Mouse (Mus musculus) gonadal fat pad, adult 2 months (tissue): ENCODE data around the gene Cxcl17. TPM values are rescaled to one million over a fixed set of nuclear protein-coding genes. Genes with fewer than 3 reads are reported as not detected.
"Not testable (repeated sequence)": the region's sequence is repeated elsewhere in the genome, so short reads cannot be mapped to it uniquely, and the experiment has no call there.

Experiments used
- DNase-seq: peaks from one replicate; pipeline ENCODE4 v3.0.0-alpha.2; 2012; ENCODE audit warnings: low read depth
- polyA plus RNA-seq: library from polyadenylated mRNA; depleted of rRNA; stranded (reverse); fragments of >200 nt; gene quantifications from 2 replicates; pipeline ENCODE4 v1.2.3, GENCODE M21; 2012

Cxcl17 gene
- polyA plus RNA-seq, 1 experiment: not detected

DNA sequence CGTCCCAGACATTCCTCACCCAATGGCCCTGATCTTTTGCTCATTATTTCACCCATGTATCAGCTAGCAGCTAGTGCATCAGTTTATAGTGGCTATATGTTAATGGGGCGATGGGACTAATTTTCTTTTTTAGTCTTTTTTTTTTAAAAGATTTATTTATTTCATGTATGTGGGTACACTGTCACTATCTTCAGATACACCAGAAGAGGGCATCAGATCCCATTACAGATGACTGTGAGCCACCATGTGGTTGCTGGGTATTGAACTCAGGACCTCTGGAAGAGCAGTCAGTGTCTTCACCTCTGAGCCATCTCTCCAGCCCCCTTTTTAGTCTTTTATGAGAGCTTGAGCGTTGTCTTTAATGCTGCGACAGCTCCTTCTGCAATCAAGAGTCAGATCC is 13.7 kb upstream of the Cxcl17 start:
- DNase-seq: not testable (repeated sequence)

DNA sequence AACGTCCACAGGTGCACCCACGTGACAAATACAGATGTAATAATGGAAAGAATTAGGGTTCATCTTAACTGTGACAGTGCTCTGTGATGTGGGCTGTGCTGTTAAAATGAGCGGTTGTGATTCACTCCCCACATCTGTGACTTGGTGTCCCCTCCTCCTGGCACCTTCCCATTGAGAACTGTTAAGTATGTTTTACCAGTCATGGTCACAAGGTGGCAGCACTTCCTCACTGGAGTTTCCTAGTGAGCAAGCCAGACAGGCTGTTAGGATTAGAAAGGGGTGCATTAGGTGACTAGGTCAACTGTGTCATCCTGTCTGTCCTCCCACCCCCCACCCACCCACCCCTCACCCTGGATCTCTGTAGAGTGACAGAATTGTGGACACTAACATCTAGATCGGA is 11.7 kb upstream of the Cxcl17 start:
- DNase-seq: no peak

DNA sequence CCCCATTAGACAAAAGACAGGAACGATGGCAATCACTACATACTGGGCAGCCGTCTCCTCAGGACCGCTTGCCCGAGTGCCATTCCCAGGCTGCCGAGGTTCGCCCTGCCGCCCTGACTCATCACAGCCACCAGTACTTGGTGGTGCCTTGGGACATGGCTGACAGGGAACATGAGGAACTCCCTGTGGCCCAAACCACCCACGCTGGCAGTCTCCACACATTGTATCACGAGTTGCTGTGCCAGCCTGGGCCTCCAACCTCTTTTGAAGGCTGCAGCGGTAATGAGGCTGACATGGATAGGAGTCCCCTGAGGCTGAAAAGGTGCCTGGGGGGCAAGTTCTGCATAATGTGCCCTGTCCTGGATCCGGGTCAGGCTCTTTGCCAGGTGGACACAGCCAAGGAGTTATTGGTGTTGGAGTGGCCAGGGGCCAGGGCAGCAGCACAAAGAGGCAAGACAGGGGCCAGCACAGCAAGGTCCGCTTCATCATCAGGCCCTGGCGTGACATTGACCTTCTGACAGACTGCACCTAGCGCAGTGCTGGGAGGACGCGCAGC is 9.7 kb upstream of the Cxcl17 start:
- no peak for DNase-seq

DNA sequence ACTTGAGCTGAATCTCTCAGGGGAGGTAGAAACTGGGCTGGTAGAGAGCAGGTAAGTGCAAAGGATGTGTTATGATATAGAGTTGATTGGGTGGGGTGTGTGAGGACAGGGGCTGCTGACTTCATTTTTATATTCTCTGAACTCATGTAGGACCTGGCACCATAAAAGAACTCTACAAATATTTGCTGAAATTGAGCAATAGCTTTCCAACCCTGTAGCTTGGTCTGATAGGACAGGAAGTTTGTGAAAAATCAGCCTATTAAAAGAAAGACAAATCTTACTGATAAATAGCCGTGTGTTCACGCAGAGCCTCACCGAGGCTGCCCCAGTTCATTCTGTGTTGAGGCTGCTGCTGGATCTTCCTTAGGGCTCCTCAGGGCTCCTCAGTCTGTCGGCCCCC is 7.3 kb upstream of the Cxcl17 start:
- DNase-seq: no peak

DNA sequence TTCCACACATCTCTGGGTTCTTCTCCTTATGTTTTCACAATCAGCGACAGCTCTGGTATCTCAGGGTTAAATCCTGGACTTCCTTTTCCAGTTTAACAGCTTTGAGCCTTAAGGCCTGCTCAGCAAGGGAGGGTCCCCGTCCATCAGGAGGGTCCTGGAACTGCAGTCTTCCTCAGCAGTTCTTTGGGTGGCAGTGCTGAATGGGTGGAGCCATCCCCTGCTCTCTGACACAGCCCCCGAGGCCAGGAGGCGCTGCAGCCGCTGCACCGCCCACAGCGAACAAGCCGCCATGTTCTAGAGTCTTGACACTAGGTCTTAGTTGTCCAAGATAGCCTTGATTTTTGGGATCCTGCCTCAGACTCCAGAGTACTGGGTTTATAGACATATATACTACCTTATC is 6.8 kb upstream of the Cxcl17 start:
- DNase-seq: no peak

DNA sequence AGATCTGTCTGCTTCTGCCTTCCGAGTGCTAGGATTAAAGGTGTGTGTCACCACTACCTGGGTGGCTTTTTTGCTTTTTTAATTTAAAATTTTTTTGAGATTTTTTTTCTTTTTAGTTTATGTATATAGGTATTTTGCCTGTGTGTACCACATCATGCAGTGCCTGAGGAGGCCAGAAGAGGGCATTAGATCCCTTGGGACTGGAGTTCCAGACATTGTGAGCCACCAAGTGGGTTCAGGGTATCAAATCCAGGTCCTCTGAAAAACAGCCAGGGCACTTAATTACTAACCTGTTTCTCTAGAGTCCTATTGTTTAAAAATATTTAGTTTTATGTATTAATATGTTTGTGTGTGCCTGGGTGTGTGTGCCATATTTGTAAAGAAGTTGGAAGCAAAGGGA is 4.9 kb upstream of the Cxcl17 start:
- DNase-seq: no peak

DNA sequence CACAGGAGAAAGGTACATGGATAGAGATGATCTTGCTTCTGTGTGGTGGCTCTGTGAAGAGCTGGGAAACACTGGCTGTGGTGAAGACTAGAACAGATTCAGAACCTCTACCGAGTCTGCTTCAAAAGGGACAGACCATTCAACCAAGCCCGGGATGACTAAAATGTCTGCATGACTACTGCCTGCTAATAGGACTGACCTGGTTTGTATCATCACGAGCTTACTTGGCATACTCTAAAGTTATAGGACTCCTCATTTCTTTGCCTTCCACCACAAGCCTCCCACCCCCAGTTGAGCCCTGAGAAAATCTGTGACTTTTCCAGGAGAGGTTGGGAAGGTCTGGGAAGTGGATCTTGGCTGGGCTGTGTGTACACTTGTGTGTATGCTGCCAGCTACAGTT is 825 bp downstream of the Cxcl17 start:
- DNase-seq: no peak

DNA sequence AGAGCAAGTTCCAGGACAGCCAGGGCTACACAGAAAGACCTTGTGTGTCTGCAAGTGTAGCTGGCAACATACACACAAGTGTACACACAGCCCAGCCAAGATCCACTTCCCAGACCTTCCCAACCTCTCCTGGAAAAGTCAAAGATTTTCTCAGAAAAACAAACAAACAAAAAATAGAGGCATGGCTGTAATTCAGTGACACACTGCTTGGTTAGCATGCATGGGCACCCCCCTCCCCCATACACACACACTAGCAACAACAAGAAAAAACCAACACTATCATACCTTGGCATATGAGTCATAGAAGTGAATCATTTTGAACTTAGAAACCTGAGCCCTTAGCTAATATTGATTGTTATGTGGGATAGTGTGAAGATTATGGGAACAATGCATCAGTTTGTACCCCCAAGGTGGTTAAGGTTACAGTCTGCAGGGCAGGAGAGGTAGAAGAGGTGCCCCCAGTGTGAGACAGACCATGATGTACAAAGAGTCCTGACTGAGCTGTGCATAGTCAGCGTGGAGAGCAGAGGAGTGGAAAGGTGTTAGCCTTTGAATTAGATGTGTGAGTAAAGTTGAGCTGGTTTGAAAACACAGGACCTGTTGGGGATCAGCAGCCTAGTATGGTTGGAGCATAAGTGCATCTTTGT is 1.6 kb downstream of the Cxcl17 start:
- no peak for DNase-seq

DNA sequence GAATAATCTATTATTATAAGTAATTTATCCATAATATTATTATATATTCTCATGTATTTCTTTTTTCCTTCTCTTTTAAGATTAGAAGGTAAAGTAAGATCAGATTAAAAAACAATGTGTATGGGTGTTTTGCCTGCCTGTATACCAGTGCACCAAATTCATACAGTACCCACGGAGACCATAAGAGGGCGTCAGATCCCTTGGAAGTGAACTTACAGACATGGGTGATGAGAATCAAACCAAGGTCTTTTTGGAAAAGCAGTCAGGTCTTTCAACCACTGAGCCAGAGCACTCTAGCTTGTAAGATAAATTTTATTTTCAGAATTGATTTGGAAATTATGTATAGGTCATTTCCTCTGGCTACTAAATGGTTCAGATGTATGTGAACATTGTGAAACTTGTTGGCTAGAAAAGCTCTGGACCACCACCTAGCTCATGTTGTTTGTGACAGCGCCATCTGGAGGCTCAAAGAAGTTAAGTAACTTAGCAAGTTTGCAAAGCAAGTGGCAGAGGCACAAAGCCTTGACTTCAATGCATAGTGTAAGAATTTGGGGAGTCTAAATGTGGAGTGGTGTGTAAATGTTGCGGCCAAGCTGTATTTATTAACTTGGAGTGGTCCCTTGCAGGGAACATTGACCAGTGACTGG is 3.4 kb downstream of the Cxcl17 start:
- no peak for DNase-seq

DNA sequence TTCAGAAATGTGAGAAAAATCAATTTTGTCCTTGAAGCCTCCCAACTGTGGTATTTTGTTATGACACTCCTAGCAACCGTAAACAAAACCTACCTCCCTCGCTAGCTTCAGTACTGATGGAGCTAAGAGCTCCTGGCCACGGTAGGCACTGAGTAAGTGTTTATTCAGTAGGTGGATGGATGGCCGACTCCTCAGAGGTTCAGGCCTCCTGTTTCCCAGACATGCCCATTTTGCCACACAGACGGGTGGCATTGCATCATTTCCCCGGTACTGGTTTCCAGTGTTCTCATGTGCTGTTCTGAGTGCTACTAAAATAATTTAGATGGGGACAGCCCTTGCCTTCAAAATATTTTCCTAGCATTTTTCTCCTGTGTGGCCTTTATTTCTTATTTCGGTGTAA is 6.2 kb downstream of the Cxcl17 start:
- no peak for DNase-seq

DNA sequence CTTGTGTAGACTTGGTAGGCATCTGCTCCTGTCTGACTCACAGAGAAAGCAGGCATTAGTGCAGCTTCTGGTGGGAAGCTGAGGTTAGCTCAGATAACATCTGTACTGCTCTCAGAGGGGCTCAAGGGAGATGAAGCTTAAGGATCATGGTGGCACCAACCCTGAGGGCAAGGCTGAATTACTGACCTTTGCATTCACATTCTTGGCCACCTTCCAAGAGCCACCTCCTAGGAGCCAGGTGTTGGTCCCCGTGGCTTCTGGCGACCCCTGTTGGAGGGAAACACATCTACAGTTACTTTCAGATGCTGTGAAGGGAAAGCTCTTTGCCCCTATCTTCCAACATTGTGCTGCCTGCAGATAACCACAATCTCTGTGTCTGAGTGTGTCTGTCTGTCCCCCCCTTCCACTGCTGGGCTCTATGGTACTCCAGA is 10.0 kb downstream of the Cxcl17 start:
- no peak for DNase-seq

DNA sequence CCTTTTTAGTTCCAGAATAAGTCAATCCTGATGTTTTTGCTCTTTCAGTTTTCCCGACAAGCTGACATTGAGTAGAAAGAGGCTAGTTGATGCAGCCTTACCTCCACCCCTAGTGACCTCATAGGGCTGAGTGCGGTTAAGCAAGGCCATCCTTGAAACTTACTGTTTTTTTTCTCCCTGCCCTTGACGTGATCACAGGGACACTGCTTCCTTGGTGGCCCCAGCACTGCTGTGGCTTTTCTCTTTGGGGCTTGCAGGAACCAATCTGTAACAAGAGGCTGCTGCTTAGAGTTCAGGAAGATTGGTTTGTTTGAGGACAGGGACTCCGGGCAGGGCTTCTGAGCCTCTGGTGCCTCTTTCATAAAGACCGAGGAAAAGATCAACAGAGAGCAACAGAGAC is 10.7 kb downstream of the Cxcl17 start:
- DNase-seq: no peak

DNA sequence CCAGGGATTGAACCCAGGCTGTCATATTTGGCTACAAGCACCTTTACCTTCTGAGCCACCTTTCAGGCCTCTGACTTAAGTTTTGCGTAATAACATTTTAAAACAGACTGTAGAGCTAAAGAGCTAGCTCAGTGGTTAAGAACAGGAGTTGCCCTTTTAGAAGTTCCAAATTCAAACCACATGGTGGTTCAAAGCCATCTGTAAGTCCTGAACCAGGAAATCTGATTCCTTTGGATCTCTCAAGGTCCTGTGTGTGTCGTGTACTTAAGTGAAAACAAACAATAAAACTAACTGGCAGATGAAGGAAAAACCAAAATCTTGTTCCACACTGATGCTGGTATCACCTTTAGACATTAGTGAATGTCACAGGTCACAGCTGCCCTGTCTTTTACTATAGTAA is 11.1 kb downstream of the Cxcl17 start:
- DNase-seq: no peak

DNA sequence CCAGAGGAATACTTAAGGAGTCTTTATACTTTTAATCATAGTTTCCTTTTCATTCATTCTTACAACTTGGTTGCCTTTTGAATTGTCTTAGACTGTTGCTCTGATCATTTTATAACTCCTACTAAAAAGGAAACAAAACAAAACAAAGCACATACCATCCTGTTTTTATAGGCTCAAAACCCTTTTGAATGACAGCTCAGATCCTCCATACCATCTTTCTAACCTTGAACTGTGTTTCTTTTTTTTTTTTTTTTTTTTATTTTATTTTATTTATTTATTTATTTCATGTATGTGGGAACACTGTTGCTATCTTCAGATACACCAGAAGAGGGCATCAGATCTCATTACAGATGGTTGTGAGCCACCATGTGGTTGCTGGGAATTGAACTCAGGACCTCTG is 13.7 kb downstream of the Cxcl17 start:
- DNase-seq: not testable (repeated sequence)

DNA sequence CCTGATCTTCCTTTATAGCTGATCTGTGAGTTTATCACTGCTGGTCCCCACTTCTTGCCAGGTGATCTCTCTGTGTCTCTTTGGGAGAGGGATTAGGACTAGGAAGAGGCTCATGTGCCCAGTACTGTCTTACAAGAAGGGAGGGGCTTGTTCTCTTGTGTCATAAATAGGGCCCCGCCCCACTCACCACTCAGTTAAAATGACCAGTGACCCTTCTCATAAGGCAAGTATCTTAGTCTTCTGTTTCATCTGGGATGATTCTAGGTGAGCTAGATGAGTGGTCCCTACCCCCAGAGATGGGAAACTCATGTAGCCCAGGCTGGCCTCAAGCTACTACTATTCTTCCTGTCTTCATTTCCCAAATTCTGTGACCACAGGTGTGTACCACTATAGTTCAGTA is 14.1 kb downstream of the Cxcl17 start, which contains the start of gene Lipe:
TSS of gene Lipe (minus strand) at position 101 of the 400 bp plus-strand sequence.
- no peak for DNase-seq

DNA sequence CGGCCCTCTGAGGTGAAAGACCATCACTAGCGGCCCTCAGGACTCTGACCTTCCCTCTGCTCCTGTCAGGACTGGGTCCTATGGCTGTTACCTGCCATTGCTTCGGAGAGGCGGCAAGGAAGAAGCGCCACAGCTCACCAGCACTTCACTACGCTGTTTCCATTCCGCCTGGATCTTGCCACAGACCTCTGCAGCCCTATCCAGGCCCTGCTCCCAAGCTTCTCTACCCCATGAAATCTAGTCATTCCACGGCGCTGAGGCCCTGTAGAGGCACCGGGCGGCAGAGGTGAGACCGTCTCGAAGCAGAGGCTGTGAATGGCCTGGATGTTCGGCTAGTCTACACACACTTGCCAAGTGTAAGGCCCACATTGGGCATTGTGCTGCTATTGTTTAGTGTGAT is 16.1 kb downstream of the Cxcl17 start:
- no peak for DNase-seq

DNA sequence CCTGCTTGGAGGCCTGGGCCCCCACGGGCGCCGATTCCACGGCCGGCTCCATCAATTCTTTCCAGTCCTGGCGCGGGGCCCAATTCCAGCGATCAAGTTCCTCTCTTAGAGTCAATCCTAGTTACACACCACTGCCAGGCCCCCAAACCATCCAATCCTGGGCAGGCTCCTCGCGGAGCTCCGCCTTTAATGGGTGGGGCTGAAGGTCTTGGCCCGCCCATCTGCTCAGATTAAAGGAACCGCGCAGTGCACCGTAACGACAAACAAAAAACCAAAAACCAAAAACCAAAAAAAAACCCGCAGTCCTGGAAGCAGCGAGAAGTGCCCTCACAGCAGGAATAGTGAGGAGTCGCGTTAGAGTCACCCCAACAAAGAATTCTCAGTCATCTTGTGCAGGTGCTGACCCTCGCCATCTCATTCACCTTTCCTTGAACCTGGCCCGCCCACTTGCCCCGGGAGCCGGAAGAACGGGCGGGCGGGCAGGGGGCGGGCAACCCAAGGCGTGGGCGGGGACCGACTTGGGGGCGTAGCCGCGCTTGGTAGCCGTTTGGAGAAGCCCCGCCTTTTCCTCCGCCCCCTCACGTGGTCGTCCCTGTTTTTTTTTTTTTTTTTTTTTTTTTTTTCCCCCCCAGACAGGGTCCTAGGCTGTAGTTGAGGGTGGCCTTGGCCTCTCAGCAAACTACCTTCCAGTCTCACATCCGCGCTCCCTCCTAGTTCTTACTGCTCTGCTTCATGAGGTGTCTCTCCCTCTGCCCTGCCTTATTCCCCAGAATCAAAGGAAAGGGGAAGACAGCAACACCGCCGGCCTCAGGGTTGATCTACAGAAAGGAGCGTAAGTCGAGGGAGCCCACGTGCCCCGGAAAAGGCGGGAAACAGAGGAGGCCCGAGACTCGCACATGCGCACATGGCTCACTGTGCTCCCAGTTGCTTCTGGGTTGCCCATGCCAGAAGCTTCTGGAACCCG is 16.8 kb downstream of the Cxcl17 start:
- DNase-seq: no peak

DNA sequence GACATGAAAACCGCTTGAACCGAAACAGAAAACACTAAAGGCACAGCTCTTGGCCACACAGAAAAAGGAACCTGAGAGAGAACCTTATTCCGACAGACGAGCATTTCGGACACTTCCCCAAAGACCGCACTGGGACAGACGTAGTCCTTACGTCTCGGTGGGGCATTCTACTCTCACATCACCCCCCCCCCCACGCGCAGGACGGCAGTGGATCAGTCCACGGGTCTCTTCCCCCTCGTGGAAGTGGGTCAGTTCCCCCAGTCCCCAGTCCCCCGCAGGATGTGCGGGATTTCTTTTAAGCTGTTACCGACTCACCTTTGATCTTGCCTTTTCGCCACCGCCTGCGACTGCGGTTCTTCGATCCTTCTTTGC is 17.5 kb downstream of the Cxcl17 start:
- DNase-seq: no peak

DNA sequence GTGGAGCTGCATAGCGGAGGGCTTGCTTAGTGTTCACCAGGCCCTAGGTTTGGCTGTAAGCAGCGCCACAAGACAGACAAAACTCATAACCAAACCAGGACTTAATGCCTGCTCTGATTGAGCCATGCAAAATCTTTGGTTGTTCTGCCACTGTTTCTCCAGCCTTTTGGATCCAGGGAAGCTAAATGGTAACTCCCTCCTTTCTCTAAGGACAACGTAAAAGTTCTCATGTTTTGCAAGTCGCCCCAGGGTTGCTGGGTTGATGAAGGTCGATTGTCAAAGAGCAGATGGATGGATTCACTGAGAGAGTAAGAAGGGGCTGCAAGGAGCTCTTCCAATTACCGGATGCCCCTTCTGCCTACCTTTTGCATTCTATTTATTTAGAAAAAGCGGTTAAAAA is 17.9 kb downstream of the Cxcl17 start:
- no peak for DNase-seq

DNA sequence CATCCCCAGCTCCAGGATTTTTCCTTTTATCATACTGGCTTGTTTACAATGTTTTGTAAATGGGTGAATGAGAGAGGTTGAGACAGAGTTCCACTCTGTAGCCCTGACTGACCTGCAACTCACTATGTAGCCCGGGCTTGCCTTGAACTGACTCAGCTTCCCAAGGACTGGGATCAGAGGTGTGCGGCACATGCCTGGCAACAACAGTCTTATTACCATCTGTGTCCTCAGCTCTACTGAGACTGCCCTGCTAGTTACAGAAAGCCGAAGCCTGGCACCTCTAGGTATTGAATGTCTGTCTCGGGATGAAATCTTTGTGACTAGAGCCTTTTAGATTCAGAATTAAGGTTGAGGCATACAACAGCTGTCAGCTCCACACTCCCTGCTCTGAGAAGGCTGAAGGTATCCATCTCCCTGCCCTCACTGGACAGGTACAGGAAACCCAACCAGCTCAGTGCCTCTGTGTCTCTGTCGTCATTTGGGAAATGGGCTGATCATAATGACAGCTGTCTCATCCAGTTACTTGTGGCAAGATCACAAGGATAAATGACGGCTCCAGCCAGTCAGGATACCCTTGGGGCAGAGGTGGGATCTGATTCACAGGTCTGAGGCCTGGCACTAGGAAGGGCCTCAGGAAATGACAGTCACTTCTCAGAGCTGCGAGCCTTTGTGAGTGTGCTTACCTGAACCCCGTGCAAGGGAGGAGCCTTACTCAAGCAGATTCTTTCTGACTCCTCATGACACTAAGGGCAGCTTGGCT is 19.1 kb downstream of the Cxcl17 start:
- DNase-seq: no peak

DNA sequence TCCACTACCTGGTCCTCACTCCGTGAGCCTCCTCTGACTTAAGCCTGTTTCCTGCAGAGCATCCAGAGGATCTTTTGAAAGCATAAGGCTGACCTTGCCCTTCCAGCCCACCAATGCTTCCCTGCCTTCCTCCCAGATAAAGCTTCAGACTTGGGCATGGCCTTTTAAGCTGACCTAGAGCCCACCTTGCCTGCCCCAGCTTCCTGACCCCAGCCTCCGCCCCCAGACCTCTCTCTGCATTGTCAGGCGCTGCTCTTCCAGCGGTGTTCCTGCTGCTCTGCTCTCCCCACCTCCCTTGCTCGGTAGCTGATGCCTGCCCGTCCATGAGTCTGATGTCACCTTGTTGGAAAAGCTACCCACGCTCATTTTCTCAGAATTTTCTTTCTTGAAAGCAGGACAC is 19.8 kb downstream of the Cxcl17 start:
- no peak for DNase-seq
